Mouse (Mus musculus) left cerebral cortex, adult 9 months (tissue): ENCODE measurements around the gene Deup1.

Experiments
- DNase-seq, 2 experiments: peaks; one replicate each; pipeline ENCODE4 v3.0.0; 2022; ENCODE audit warnings: low spot score in 2 of 2

Deup1 gene

GRCm38 (mm10) chr9:15533336-15534070, 94.2 kb downstream of the Deup1 start:
- DNase-seq: no peak

- no peak for DNase-seq
Observed at GRCm38 (mm10) chr9:15531204-15531603, 96.5 kb downstream of the Deup1 start.

DNA sequence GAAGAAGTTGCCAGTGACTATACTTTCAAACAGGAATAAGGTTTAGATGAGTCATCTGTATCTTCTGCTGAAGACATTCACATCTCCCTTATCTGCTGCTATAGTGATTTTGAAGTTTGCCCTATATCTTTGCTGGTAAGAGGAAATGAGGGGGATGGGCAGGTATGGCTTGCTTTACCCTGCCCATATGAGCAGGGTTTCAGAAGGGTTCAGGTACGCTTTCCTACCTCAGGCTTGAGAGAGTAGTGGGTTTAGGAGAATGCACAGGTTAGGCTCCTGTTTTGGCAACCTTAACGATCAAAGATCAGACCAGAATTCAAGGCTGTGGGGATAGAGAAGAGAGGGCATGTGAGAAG, 97.8 kb downstream of the Deup1 start:
- DNase-seq: no peak

DNA sequence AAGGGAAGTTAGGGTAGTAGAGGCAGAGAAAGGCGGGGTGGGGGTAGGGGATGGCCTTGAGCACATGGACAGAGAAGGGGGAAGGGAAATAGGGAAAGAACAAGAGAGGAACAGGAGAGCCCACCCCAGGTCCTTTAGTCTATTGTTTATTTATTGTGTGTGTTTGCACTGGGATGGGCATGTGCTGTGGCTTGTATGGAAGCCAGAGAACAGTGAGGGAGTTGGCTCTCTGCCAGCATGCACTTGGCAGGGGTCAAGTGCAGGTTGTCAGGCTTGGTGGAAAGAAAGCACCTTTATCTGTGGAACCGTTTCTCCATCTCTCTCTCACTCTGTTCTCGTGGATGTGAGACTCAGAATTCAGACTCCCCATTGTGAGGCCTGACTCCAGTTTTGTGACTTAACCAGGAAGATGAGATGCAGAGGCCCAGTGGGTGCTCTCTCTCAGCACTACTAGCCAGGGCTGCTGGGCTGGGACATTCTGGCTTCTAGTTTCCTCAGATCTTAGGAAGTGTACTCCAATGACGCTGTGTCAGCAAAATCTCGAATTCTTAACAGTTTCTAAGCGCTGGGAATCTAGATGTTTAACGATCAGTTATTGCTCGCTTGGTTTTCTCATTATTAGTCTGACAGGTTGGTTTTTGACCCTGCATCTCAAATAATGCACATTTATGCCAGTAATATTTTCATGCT, 98.3 kb downstream of the Deup1 start:
- DNase-seq: no peak

DNA sequence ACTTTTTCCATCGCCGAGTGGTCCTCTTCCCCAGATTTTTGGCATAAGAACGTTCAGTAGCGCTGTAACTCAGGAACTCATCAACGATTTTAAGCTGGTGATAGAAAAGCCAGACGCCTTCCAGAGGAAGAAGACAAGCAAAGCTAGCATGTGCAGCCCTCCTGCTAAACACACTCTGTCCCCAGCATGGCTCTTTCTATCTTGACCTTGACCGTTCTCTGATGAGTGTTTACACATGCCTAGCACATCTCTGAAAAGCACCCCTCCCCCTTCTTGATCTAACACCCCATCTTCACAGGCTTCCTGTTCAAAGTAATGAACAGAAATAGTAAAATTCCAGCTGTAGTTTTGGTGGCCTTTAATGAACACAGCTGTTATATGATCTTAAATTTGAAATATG, 99.4 kb downstream of the Deup1 start:
- DNase-seq: no peak

DNA sequence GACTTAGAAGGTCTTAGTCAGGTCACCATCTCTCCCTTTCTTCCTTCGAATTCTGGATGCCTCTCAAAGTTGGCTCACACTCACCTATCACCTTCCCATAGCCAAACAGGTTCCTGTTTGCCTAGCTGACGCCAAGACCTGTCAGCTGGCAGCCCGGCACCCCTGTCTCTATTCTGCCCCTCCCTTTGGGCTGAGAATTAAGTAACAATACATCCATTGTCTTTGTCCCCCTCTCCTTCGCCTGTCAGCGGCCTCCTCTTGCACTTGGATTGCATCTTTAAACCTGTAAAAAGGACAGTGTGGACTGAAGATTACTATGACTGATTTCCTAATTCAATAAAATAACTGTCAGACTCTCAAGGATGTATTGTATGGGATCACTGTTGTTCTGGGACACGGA, 99.9 kb downstream of the Deup1 start:
- no peak for DNase-seq

DNA sequence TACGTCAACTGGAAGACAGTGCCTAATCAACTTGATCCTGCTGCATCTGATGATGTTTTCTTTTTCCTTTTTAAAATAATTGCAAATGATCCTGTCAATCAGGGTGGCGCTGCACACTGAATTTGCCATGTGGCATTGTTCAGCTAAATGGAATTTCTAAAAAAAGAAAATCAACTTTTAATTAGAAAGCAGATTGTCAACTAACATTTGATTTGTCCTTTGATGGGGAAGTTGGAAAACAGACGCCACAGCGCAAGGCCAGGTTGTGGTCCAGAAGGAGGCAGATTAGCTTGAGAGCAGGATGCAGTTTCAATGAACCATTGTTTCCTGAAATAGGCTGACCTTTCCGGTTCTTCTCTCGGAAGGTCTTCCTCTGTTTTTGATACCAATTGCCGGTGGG, 101.2 kb downstream of the Deup1 start:
- no peak for DNase-seq

GRCm38 (mm10) chr9:15525246-15525645, 102.5 kb downstream of the Deup1 start:
- DNase-seq: no peak

DNA sequence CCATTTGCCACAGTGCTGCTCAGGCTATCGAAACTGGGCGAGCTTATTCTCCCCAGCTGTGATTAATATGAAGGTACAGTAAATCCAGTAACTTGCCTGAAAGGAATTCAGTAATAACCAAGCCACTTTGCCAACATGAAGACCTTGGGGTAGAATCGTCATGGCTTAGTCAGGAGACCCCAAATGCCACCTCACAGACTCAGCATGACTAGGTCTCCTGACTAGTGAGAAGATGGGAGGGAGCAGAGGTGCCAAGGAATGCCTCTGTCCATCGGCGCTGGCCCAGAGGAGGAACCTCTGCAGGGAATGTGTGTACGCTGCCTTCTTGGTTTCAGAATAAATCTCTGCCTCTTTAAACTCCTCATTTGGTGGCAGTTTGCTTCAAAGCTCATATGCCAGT, 104.1 kb downstream of the Deup1 start:
- DNase-seq: no peak

DNA sequence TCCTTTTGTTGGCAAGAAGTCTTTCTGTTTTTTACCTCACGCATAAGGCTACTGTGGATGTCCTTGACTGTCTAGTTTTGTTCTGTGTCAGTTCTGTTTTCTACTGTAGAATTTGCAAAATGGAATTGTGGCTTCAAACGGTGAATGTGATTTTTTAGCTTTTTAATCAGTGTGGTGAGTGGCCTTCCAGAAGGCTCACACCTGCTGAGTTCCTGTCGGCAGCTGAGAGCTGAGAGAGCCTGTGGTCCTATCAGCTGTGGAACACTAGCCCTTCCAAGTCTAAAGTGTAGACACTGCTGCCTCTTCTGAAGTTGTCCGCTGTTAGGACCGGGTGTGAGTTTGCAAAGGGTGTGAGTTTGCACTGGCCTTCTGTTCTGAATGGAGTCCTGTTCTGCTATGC, 104.8 kb downstream of the Deup1 start:
- DNase-seq: no peak

GRCm38 (mm10) chr9:15522348-15522747, 105.4 kb downstream of the Deup1 start:
- DNase-seq: no peak

GRCm38 (mm10) chr9:15517979-15518378, 109.8 kb downstream of the Deup1 start:
- no peak for DNase-seq

DNA sequence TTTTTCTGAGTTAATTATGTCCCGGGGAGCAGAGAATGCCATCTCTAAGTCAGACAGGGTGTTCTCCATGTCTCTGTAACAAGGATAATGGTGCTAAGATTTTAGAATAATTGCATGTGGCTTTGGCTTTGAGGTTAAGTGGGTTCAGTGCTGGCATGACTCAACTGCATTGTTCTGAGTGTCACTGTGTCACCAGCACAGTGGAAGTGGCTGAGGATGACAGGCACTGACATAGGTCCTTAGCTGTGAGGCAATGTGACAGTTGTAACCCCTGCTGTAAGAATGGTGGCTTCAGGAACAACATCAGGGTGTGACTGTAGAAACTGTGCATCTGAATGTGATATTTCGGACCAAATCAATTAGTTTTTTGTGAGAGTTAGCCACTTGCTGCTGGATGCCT, 111.7 kb downstream of the Deup1 start:
- DNase-seq: no peak

DNA sequence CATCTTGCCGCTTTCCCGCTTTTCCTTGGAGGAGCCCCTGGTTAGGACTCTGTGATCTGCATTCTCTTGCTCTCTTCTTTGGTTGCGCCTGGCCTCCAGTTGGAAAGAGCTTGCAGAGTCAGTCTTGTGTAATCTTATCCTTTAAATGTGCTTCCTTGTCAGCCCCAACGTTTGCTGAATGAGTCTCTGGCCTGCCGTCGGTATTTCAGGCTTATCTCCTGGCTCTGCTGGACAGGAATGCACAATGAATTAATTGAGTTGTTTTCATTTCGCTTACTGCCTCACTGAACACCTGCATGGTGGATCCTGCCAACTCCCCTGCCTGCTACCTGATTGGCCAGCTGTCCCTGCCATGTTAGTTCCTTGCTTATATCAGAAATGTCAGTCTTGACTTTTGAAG, 114.8 kb downstream of the Deup1 start:
- DNase-seq: no peak

- DNase-seq: no peak
Observed at GRCm38 (mm10) chr9:15510557-15511310, 117.0 kb downstream of the Deup1 start.
